Mouse (Mus musculus) CH12.LX (cell line): Measurements from ENCODE around the gene Pbxip1. TPM values are rescaled to one million over a fixed set of nuclear protein-coding genes. Genes with fewer than 3 reads are reported as not detected.

Source experiments
- DNase-seq: peaks from one replicate; pipeline ENCODE4 v3.0.0-alpha.2; 2013; ENCODE audit errors: extremely low read depth
- H3K27ac ChIP-seq: 2 replicates; pipeline ENCODE4 v1.5.1; 2012; ENCODE audit warnings: low read depth, mild to moderate bottlenecking, control low read depth, moderate library complexity; ENCODE audit not compliant: insufficient read depth
- H3K27me3 ChIP-seq: replicated peaks from 2 replicates; pipeline ENCODE3; 2012; ENCODE audit warnings: inconsistent platforms
- H3K36me3 ChIP-seq, 2 experiments: replicated peaks in 1 of 2; 2 replicates each; pipeline versions ENCODE3 to v1.6.1; 2012; ENCODE audit warnings: inconsistent platforms in 1 of 2, low read length in 1 of 2, mild to moderate bottlenecking in 1 of 2, mixed read lengths in 1 of 2, moderate library complexity in 1 of 2; ENCODE audit not compliant: control insufficient read depth in 1 of 2, insufficient read depth in 1 of 2
- H3K4me1 ChIP-seq, 2 experiments: 2 replicates each; pipeline ENCODE4 v1.6.1; 2012; ENCODE audit warnings: inconsistent platforms in 1 of 2, moderate library complexity in 1 of 2; ENCODE audit not compliant: insufficient read depth in 2 of 2, control insufficient read depth in 1 of 2
- H3K4me2 ChIP-seq: 2 replicates; pipeline ENCODE4 v1.6.1; 2012; ENCODE audit warnings: low read depth, mild to moderate bottlenecking, control low read depth; ENCODE audit not compliant: poor library complexity, insufficient read depth, severe bottlenecking
- H3K4me3 ChIP-seq, 3 experiments: fragments of 150-350 bp in 1 of 3; sonication (generic) in 1 of 3; replicated peaks in 1 of 3; 2 replicates each; pipeline versions ENCODE3 to v1.5.1; 2011 to 2012; ENCODE audit warnings: low read depth in 2 of 3, low read length in 2 of 3, mild to moderate bottlenecking in 2 of 3, moderate library complexity in 2 of 3, control low read depth in 1 of 3, improper control_type of control experiment in 1 of 3, inconsistent platforms in 1 of 3, mixed read lengths in 1 of 3; ENCODE audit not compliant: poor library complexity in 1 of 3
- H3K79me2 ChIP-seq: replicated peaks from 2 replicates; pipeline ENCODE4 v1.6.1; 2012; ENCODE audit warnings: mild to moderate bottlenecking, moderate library complexity; ENCODE audit not compliant: control insufficient read depth, poor library complexity, insufficient read depth, severe bottlenecking; ENCODE audit errors: extremely low read depth
- H3K9ac ChIP-seq: 2 replicates; pipeline ENCODE4 v1.6.1; 2012; ENCODE audit warnings: low read depth, mild to moderate bottlenecking, control low read depth, moderate library complexity; ENCODE audit not compliant: insufficient read depth
- H3K9me3 ChIP-seq: replicated peaks from 2 replicates; pipeline ENCODE3; 2012; ENCODE audit warnings: low read length, inconsistent platforms, mixed read lengths
- BHLHE40 ChIP-seq: IDR thresholded peaks from 2 replicates; pipeline ENCODE4 v1.6.1; 2011; ENCODE audit warnings: mild to moderate bottlenecking, low read depth, low read length, improper control_type of control experiment
- CHD1 ChIP-seq: IDR thresholded peaks from 2 replicates; pipeline ENCODE4 v1.6.1; 2012; ENCODE audit warnings: low read depth, low read length, improper control_type of control experiment, inconsistent platforms
- CTCF ChIP-seq, 2 experiments: IDR thresholded peaks in 1 of 2; conservative IDR thresholded peaks in 1 of 2; 2 replicates each; pipeline ENCODE4 v1.5.1; 2011 to 2012; ENCODE audit warnings: low read depth in 2 of 2, low read length in 2 of 2, improper control_type of control experiment in 1 of 2, inconsistent platforms in 1 of 2, mild to moderate bottlenecking in 1 of 2, moderate library complexity in 1 of 2
- ETS1 ChIP-seq: conservative IDR thresholded peaks from 2 replicates; pipeline ENCODE4 v1.6.1; 2012; ENCODE audit warnings: low read depth, mild to moderate bottlenecking, inconsistent platforms, low read length, improper control_type of control experiment, moderate library complexity
- GABPA ChIP-seq: IDR thresholded peaks from 2 replicates; pipeline ENCODE4 v1.6.1; 2012; ENCODE audit warnings: low read depth, low read length, improper control_type of control experiment, inconsistent platforms; ENCODE audit not compliant: insufficient replicate concordance
- IRF4 ChIP-seq: IDR thresholded peaks from 2 replicates; pipeline ENCODE4 v1.6.1; 2014; ENCODE audit warnings: low read depth, mild to moderate bottlenecking, inconsistent platforms, low read length, improper control_type of control experiment
- JUN ChIP-seq: IDR thresholded peaks from 2 replicates; pipeline ENCODE4 v1.6.1; 2011; ENCODE audit warnings: low read depth, mild to moderate bottlenecking, low read length, improper control_type of control experiment, moderate library complexity; ENCODE audit not compliant: insufficient read depth
- JUND ChIP-seq: conservative IDR thresholded peaks from 2 replicates; pipeline ENCODE4 v1.6.1; 2011; ENCODE audit warnings: low read depth, low read length, improper control_type of control experiment
- KAT2A ChIP-seq: IDR thresholded peaks from 2 replicates; pipeline ENCODE4 v1.6.1; 2012; ENCODE audit warnings: low read length, improper control_type of control experiment, inconsistent platforms; ENCODE audit not compliant: insufficient replicate concordance
- MAZ ChIP-seq: IDR thresholded peaks from 2 replicates; pipeline ENCODE4 v1.6.1; 2012; ENCODE audit warnings: low read depth, mild to moderate bottlenecking, inconsistent platforms, low read length, improper control_type of control experiment, moderate library complexity
- MXI1 ChIP-seq: IDR thresholded peaks from 2 replicates; pipeline ENCODE4 v1.6.1; 2011; ENCODE audit warnings: mild to moderate bottlenecking, low read depth, low read length, improper control_type of control experiment
- MYC ChIP-seq: IDR thresholded peaks from 2 replicates; pipeline ENCODE4 v1.6.1; 2011; ENCODE audit warnings: low read depth, mild to moderate bottlenecking, improper control_type of control experiment, low read length
- NELFE ChIP-seq: IDR thresholded peaks from 2 replicates; pipeline ENCODE4 v1.6.1; 2011; ENCODE audit warnings: low read depth, low read length, improper control_type of control experiment
- PAX5 ChIP-seq: IDR thresholded peaks from 2 replicates; pipeline ENCODE4 v1.6.1; 2012; ENCODE audit warnings: low read length, inconsistent platforms, mixed read lengths
- POLR2A ChIP-seq: IDR thresholded peaks from 2 replicates; pipeline ENCODE4 v1.6.1; 2011; ENCODE audit warnings: low read depth, mild to moderate bottlenecking, improper control_type of control experiment, low read length
- POLR2AphosphoS2 ChIP-seq: IDR thresholded peaks from 2 replicates; pipeline ENCODE4 v1.6.1; 2011; ENCODE audit warnings: low read depth, low read length, improper control_type of control experiment
- RCOR1 ChIP-seq: conservative IDR thresholded peaks from 2 replicates; pipeline ENCODE4 v1.6.1; 2012; ENCODE audit warnings: low read depth, mild to moderate bottlenecking, inconsistent platforms, low read length, improper control_type of control experiment
- SIN3A ChIP-seq: IDR thresholded peaks from 2 replicates; pipeline ENCODE4 v1.6.1; 2012; ENCODE audit warnings: low read length, improper control_type of control experiment, inconsistent platforms
- SMC3 ChIP-seq: IDR thresholded peaks from 2 replicates; pipeline ENCODE4 v1.6.1; 2011; ENCODE audit warnings: low read depth, low read length, improper control_type of control experiment
- TBP ChIP-seq: conservative IDR thresholded peaks from 2 replicates; pipeline ENCODE4 v1.6.1; 2011; ENCODE audit warnings: low read depth, low read length, improper control_type of control experiment
- TCF12 ChIP-seq: IDR thresholded peaks from 2 replicates; pipeline ENCODE4 v1.6.1; 2014; ENCODE audit warnings: low read depth, mild to moderate bottlenecking, inconsistent platforms, low read length, improper control_type of control experiment
- UBTF ChIP-seq: IDR thresholded peaks from 2 replicates; pipeline ENCODE4 v1.6.1; 2012; ENCODE audit warnings: low read depth, mild to moderate bottlenecking, inconsistent platforms, low read length, improper control_type of control experiment, moderate library complexity
- USF2 ChIP-seq: conservative IDR thresholded peaks from 2 replicates; pipeline ENCODE4 v1.6.1; 2011; ENCODE audit warnings: low read depth, low read length, improper control_type of control experiment
- ZKSCAN1 ChIP-seq: IDR thresholded peaks from 2 replicates; pipeline ENCODE4 v1.6.1; 2012; ENCODE audit warnings: low read depth, inconsistent platforms, low read length, improper control_type of control experiment, borderline replicate concordance
- ZMIZ1 ChIP-seq: IDR thresholded peaks from 2 replicates; pipeline ENCODE4 v1.6.1; 2012; ENCODE audit warnings: low read depth, mild to moderate bottlenecking, inconsistent platforms, low read length, improper control_type of control experiment
- ZNF384 ChIP-seq: IDR thresholded peaks from 2 replicates; pipeline ENCODE4 v1.6.1; 2012; ENCODE audit warnings: low read depth, low read length, improper control_type of control experiment, inconsistent platforms
- dilution Hi-C: fragments of 300-500 bp; cut with MboI; formaldehyde crosslinking; loops from 2 replicates; pipeline ENCODE4 v1.14.3; 2020; ENCODE audit warnings: low sequenced_read_pairs; ENCODE audit not compliant: extremely low pct_unique_long_range_greater_than_20kb, extremely low pct_ligation_motif_present
- in situ Hi-C: fragments of 300-500 bp; cut with MboI; formaldehyde crosslinking; loops from 3 replicates; pipeline ENCODE4 v1.14.3; 2019; ENCODE audit warnings: low sequenced_read_pairs, low pct_ligation_motif_present, low pct_unique_long_range_greater_than_20kb, mixed read lengths
- polyA plus RNA-seq: library from polyadenylated mRNA; unstranded; fragments of >175 nt; gene quantifications from 2 replicates; pipeline ENCODE4 v1.2.1, GENCODE M21; 2012; ENCODE audit warnings: low read depth; ENCODE audit not compliant: insufficient read length
- total RNA-seq, 2 experiments: library from RNA; depleted of rRNA; stranded (reverse); fragments of 300-350 nt in 1 of 2; fragments of >200 nt in 1 of 2; gene quantifications; 2 replicates each; pipeline ENCODE4 v1.2.3; 2012 to 2014

Gene Pbxip1
- total and polyA plus RNA-seq, 3 experiments: 14.1 to 18.4 (median 17.6) TPM

DNA sequence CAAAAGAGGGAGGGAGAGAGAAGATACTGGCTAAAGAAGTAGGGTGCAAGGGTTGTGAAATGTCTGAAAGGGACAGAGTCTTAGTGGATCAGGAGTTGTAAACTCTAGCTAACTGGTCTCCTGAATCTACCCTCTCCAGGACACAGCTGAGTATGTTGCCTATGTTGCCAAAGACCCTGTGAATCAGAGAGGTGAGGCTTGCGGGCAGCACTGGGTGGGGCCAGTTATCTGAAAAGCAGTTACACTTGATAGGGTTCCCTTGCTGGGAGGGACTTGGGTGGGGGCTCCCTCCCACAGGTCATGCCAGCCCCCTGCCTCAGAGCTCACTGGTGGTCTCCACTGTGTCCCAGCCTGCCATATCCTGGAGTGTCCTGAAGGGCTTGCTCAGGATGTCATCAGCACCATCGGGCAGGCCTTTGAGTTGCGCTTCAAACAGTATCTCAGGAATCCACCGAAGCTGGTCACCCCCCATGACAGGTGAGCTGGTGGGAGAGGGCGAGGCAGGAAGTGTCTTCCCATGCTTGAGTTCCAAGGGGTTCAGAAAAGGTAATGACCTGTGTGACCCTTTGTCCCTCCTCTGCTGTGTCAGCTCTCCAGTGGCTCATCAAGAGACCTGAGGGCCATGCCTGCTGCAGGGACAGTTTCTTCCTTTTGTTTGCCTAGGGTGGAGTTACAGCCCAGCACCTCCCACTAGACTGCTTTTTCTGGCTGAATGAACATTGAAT lies 11.9 kb upstream of the Pbxip1 start:
- in situ Hi-C loops: no loop called here
- Histone ChIP-seq H3K4me3 (no peak overlapping the region), H3K36me3 (peaks cover 48 to 69% of the 10 kb centered on the region in 2 experiments), H3K4me1 (peaks cover 14 to 38% of the 10 kb centered on the region in 2 experiments), H3K27me3 (no peaks in the 10 kb centered on the region), H3K9ac (no peak overlapping the region), H3K4me2 (no peak overlapping the region), H3K27ac (no peak overlapping the region), H3K9me3 (no peaks in the 10 kb centered on the region), H3K79me2 (peaks cover 21% of the 10 kb centered on the region)
- dilution Hi-C loops: no loop called here
- no peak for TF ChIP-seq TBP
- no peak for TF ChIP-seq MAZ
- no peak for TF ChIP-seq USF2
- TF ChIP-seq ZKSCAN1: no peak
- TF ChIP-seq JUN: no peak
- no peak for TF ChIP-seq CHD1
- no peak for TF ChIP-seq UBTF
- no peak for TF ChIP-seq SMC3
- no peak for TF ChIP-seq SIN3A
- no peak for TF ChIP-seq MYC
- no peak for TF ChIP-seq MXI1
- no peak for TF ChIP-seq KAT2A
- TF ChIP-seq CTCF (conservative IDR thresholded peaks at IDR 0.05 in 1 of 2, IDR thresholded peaks at IDR 0.05 in 1 of 2; ENCODE audit: low read depth in 2 of 2, low read length in 2 of 2): no peak
- TF ChIP-seq JUND: no peak
- no peak for TF ChIP-seq ZNF384
- no peak for TF ChIP-seq IRF4
- TF ChIP-seq NELFE: no peak
- DNase-seq: no peak

GRCm38 (mm10) chr3:89425141-89425525 lies 11.4 kb upstream of the Pbxip1 start:
- in situ Hi-C loops (no loop called here), dilution Hi-C loops (no loop called here)
- no peak overlapping the region for H3K4me2 ChIP-seq
- DNase-seq: no peak
- no peak overlapping the region for H3K4me3 ChIP-seq
- H3K36me3 ChIP-seq: peaks cover 48 to 69% of the 10 kb centered on the region in 2 experiments
- no peak overlapping the region for H3K27ac ChIP-seq
- no peak overlapping the region for H3K9ac ChIP-seq
- H3K4me1 ChIP-seq: peaks cover 14 to 35% of the 10 kb centered on the region in 2 experiments
- peaks cover 16% of the 10 kb centered on the region for H3K79me2 ChIP-seq
- H3K9me3 ChIP-seq: no peaks in the 10 kb centered on the region
- H3K27me3 ChIP-seq: no peaks in the 10 kb centered on the region
- TF ChIP-seq RCOR1: no peak
- TF ChIP-seq ETS1: no peak
- no peak for TF ChIP-seq PAX5
- TF ChIP-seq BHLHE40: no peak
- no peak for TF ChIP-seq POLR2A
- TF ChIP-seq JUN: no peak
- TF ChIP-seq UBTF: no peak
- no peak for TF ChIP-seq ZMIZ1
- TF ChIP-seq POLR2AphosphoS2: no peak
- no peak for TF ChIP-seq GABPA
- no peak for TF ChIP-seq KAT2A
- TF ChIP-seq MAZ: no peak
- TF ChIP-seq TCF12: no peak
